Mouse (Mus musculus) MEL (cell line): ENCODE measurements at regions not wholly inside any gene's neighbourhood (a gene's known extent, or its start where the extent isn't known, plus 50 kb on each side); places are given as distances from the start of the nearest gene placed in this dataset.

Source experiments
- DNase-seq: peaks from one replicate; pipeline ENCODE4 v3.0.0; 2011; ENCODE audit warnings: low read depth, low spot score
- H3K27ac ChIP-seq: 2 replicates; pipeline ENCODE4 v1.5.1; 2012; ENCODE audit warnings: low read depth, mild to moderate bottlenecking, control low read depth, low read length, moderate library complexity; ENCODE audit not compliant: control insufficient read depth
- H3K27me3 ChIP-seq, 2 experiments: fragments of 150-350 bp in 1 of 2; sonication (generic) in 1 of 2; 2 replicates each; pipeline ENCODE4 v1.6.1; 2012; ENCODE audit warnings: low read length in 2 of 2, mild to moderate bottlenecking in 2 of 2, improper control_type of control experiment in 1 of 2, moderate library complexity in 1 of 2; ENCODE audit not compliant: insufficient read depth in 2 of 2, control insufficient read depth in 1 of 2
- H3K36me3 ChIP-seq, 2 experiments: 2 replicates each; pipeline ENCODE4 v1.6.1; 2012 to 2014; ENCODE audit warnings: low read length in 2 of 2, improper control_type of control experiment in 1 of 2, inconsistent platforms in 1 of 2, mild to moderate bottlenecking in 1 of 2; ENCODE audit not compliant: insufficient read depth in 2 of 2, control insufficient read depth in 1 of 2
- H3K4me1 ChIP-seq, 2 experiments: fragments of 150-350 bp in 1 of 2; sonication (generic) in 1 of 2; 2 replicates each; pipeline ENCODE4 v1.6.1; 2012; ENCODE audit warnings: low read length in 2 of 2, improper control_type of control experiment in 1 of 2, mild to moderate bottlenecking in 1 of 2; ENCODE audit not compliant: insufficient read depth in 2 of 2, control insufficient read depth in 1 of 2
- H3K4me3 ChIP-seq, 2 experiments: fragments of 150-350 bp in 1 of 2; sonication (generic) in 1 of 2; 2 replicates each; pipeline ENCODE4 v1.5.1; 2012; ENCODE audit warnings: low read depth in 2 of 2, low read length in 2 of 2, mild to moderate bottlenecking in 2 of 2, moderate library complexity in 2 of 2, control low read depth in 1 of 2, improper control_type of control experiment in 1 of 2; ENCODE audit not compliant: control insufficient read depth in 1 of 2, insufficient read depth in 1 of 2
- H3K79me2 ChIP-seq: 2 replicates; pipeline ENCODE4 v1.6.1; 2012; ENCODE audit warnings: mild to moderate bottlenecking, low read length, moderate library complexity; ENCODE audit not compliant: control insufficient read depth, poor library complexity, insufficient read depth
- H3K9ac ChIP-seq: 2 replicates; pipeline ENCODE4 v1.6.1; 2012; ENCODE audit warnings: low read depth, mild to moderate bottlenecking, control low read depth, low read length, moderate library complexity; ENCODE audit not compliant: control insufficient read depth, poor library complexity, severe bottlenecking
- H3K9me3 ChIP-seq: fragments of 150-350 bp; sonication (generic); replicated peaks from 2 replicates; pipeline ENCODE4 v1.6.1; 2012; ENCODE audit warnings: mild to moderate bottlenecking, low read length, improper control_type of control experiment, moderate library complexity; ENCODE audit not compliant: insufficient read depth
- BHLHE40 ChIP-seq: IDR thresholded peaks from 2 replicates; pipeline ENCODE4 v1.6.1; 2012; ENCODE audit warnings: low read depth, mild to moderate bottlenecking, inconsistent platforms, low read length, improper control_type of control experiment, borderline replicate concordance
- CHD2 ChIP-seq: IDR thresholded peaks from 2 replicates; pipeline ENCODE4 v1.6.1; 2011; ENCODE audit warnings: low read length, improper control_type of control experiment
- E2F4 ChIP-seq: IDR thresholded peaks from 2 replicates; pipeline ENCODE4 v1.6.1; 2011; ENCODE audit warnings: low read depth, low read length, improper control_type of control experiment, borderline replicate concordance
- EP300 ChIP-seq, 2 experiments: IDR thresholded peaks; 2 replicates each; pipeline ENCODE4 v1.6.1; 2011; ENCODE audit warnings: improper control_type of control experiment in 2 of 2, low read length in 2 of 2, low read depth in 1 of 2, mild to moderate bottlenecking in 1 of 2
- GABPA ChIP-seq: IDR thresholded peaks from 2 replicates; pipeline ENCODE4 v1.6.1; 2012; ENCODE audit warnings: low read depth, mild to moderate bottlenecking, inconsistent platforms, low read length, improper control_type of control experiment, moderate library complexity
- GATA1 ChIP-seq: IDR thresholded peaks from 2 replicates; pipeline ENCODE4 v1.6.1; 2011; ENCODE audit warnings: low read depth, low read length, improper control_type of control experiment
- HCFC1 ChIP-seq: IDR thresholded peaks from 2 replicates; pipeline ENCODE4 v1.6.1; 2012; ENCODE audit warnings: low read depth, mild to moderate bottlenecking, inconsistent platforms, low read length, improper control_type of control experiment, moderate library complexity
- JUND ChIP-seq: IDR thresholded peaks from 2 replicates; pipeline ENCODE4 v1.6.1; 2011; ENCODE audit warnings: low read depth, mild to moderate bottlenecking, improper control_type of control experiment, low read length
- KAT2A ChIP-seq: conservative IDR thresholded peaks from 2 replicates; pipeline ENCODE4 v1.6.1; 2012; ENCODE audit warnings: low read depth, low read length, improper control_type of control experiment, inconsistent platforms
- MAFK ChIP-seq: IDR thresholded peaks from 2 replicates; pipeline ENCODE4 v1.6.1; 2011; ENCODE audit warnings: low read depth, mild to moderate bottlenecking, low read length, improper control_type of control experiment, borderline replicate concordance
- MAX ChIP-seq: IDR thresholded peaks from 2 replicates; pipeline ENCODE4 v1.6.1; 2011; ENCODE audit warnings: low read length, improper control_type of control experiment
- MAZ ChIP-seq: IDR thresholded peaks from 2 replicates; pipeline ENCODE4 v1.6.1; 2012; ENCODE audit warnings: low read depth, mild to moderate bottlenecking, inconsistent platforms, low read length, improper control_type of control experiment
- MEF2A ChIP-seq: IDR thresholded peaks from 2 replicates; pipeline ENCODE4 v1.6.1; 2014; ENCODE audit warnings: low read depth, mild to moderate bottlenecking, inconsistent platforms, low read length, improper control_type of control experiment; ENCODE audit not compliant: poor library complexity, insufficient replicate concordance, severe bottlenecking; ENCODE audit errors: extremely low read depth
- MXI1 ChIP-seq: IDR thresholded peaks from 2 replicates; pipeline ENCODE4 v1.6.1; 2011; ENCODE audit warnings: mild to moderate bottlenecking, low read depth, low read length, improper control_type of control experiment
- MYB ChIP-seq: IDR thresholded peaks from 2 replicates; pipeline ENCODE4 v1.6.1; 2011; ENCODE audit warnings: mild to moderate bottlenecking, low read depth, low read length, improper control_type of control experiment
- NELFE ChIP-seq: IDR thresholded peaks from 2 replicates; pipeline ENCODE4 v1.6.1; 2011; ENCODE audit warnings: low read depth, low read length, improper control_type of control experiment
- POLR2A ChIP-seq, 2 experiments: IDR thresholded peaks; 2 replicates each; pipeline ENCODE4 v1.6.1; 2011 to 2012; ENCODE audit warnings: low read length in 2 of 2, mild to moderate bottlenecking in 2 of 2, control low read depth in 1 of 2, improper control_type of control experiment in 1 of 2, low read depth in 1 of 2, moderate library complexity in 1 of 2; ENCODE audit not compliant: control insufficient read depth in 1 of 2, insufficient read depth in 1 of 2, poor library complexity in 1 of 2
- POLR2AphosphoS2 ChIP-seq: IDR thresholded peaks from 2 replicates; pipeline ENCODE4 v1.6.1; 2011; ENCODE audit warnings: low read length, improper control_type of control experiment
- RAD21 ChIP-seq: IDR thresholded peaks from 2 replicates; pipeline ENCODE4 v1.6.1; 2011; ENCODE audit warnings: mild to moderate bottlenecking, low read depth, low read length, improper control_type of control experiment
- RCOR1 ChIP-seq: IDR thresholded peaks from 2 replicates; pipeline ENCODE4 v1.6.1; 2012; ENCODE audit warnings: low read depth, mild to moderate bottlenecking, inconsistent platforms, low read length, improper control_type of control experiment
- SIN3A ChIP-seq: IDR thresholded peaks from 2 replicates; pipeline ENCODE4 v1.6.1; 2012; ENCODE audit warnings: low read length, improper control_type of control experiment, inconsistent platforms
- TAL1 ChIP-seq: IDR thresholded peaks from 2 replicates; pipeline ENCODE4 v1.6.1; 2012; ENCODE audit warnings: mild to moderate bottlenecking, inconsistent platforms, low read length, moderate library complexity, mixed read lengths
- TBP ChIP-seq: IDR thresholded peaks from 2 replicates; pipeline ENCODE4 v1.8.0; 2011; ENCODE audit warnings: low read depth, low read length, improper control_type of control experiment
- USF1 ChIP-seq: IDR thresholded peaks from 2 replicates; pipeline ENCODE4 v1.6.1; 2014; ENCODE audit warnings: low read depth, mild to moderate bottlenecking, inconsistent platforms, low read length, improper control_type of control experiment, moderate library complexity
- ZKSCAN1 ChIP-seq: IDR thresholded peaks from 2 replicates; pipeline ENCODE4 v1.6.1; 2012; ENCODE audit warnings: low read depth, mild to moderate bottlenecking, inconsistent platforms, low read length, improper control_type of control experiment, moderate library complexity

DNA sequence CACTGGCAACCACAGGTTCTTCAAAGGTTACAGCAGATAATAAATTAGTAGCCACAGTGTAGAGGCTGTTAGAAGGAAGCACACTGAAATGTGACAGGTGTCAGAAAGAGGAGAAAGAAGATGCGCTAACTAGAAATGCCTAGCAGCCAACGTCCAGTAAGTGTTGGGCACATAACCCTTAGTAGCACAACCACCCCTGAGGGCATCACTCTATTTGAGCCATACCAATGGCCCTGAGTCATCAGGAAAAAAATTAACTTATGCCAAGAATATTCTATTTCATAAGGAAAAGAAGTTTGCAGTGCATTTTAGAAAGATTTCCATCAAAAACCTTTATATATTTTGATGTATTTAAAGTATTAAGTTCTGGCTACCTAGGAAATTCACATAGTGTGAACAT, 771.5 kb downstream of the Ets1 start:
- no peak for TF ChIP-seq GATA1
- TF ChIP-seq SIN3A, result no peak
- no peak for TF ChIP-seq MAFK
- TF ChIP-seq GABPA, result no peak
- TF ChIP-seq BHLHE40, result no peak
- no peak for TF ChIP-seq MAZ
- TF ChIP-seq EP300 (IDR thresholded peaks at IDR 0.05; ENCODE audit: low read depth in 1 of 2, low read length in 2 of 2), result no peak
- no peak for TF ChIP-seq RCOR1
- TF ChIP-seq E2F4, result no peak
- TF ChIP-seq JUND, result no peak
- no peak for DNase-seq
- no peak overlapping the region for H3K4me3 ChIP-seq
- H3K27me3 ChIP-seq, result no peaks in the 10 kb centered on the region
- no peak overlapping the region for H3K27ac ChIP-seq
- no peaks in the 10 kb centered on the region for H3K36me3 ChIP-seq
- H3K79me2 ChIP-seq, result no peaks in the 10 kb centered on the region
- no peaks in the 10 kb centered on the region for H3K9me3 ChIP-seq
- H3K4me1 ChIP-seq, result no peaks in the 10 kb centered on the region
- H3K9ac ChIP-seq, result no peak overlapping the region

DNA sequence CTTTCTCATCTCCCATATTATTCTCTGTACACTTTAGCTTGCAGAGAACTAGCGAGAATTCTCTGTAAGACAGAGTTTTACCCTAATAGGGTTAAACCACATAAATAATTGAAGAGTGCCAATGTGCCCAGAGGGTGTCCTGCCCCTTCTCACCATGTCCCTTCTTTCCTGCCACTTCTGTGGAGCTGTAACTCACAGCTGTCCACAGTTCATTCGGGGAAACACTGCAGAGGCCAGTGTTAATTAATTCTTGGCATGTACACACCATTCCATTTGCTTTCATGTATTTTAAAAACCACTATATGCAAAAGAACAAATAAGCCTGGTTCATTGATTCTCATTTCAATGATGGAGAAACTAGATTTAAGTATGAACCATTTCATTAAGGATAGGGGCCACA, 787.8 kb downstream of the Ets1 start:
- H3K27ac ChIP-seq, result no peak overlapping the region
- TF ChIP-seq MAX, result no peak
- no peak for TF ChIP-seq MAZ
- no peak for TF ChIP-seq POLR2AphosphoS2

DNA sequence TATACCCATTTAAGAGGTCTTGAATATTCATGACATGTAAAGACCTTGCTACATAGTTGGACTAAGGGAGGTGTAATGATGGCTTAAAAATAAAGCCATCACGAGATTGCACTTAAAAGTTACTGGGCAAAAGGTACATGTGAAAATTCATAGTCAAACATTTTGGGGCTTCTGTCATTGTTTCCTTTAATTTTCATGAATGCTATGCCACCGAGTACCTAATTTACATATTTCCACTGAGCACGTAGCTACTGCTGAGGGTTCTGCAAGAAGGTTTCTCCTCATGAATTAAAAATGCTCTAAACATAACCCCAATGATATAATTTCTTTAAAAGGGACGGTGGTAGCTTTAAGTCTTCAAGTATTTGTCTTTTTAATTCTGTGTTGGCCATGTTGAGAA, 800.4 kb downstream of the Ets1 start:
- Histone ChIP-seq H3K27me3 (no peaks in the 10 kb centered on the region), H3K4me3 (no peak overlapping the region), H3K79me2 (no peaks in the 10 kb centered on the region), H3K4me1 (no peaks in the 10 kb centered on the region), H3K9ac (no peak overlapping the region), H3K27ac (no peak overlapping the region), H3K36me3 (no peaks in the 10 kb centered on the region), H3K9me3 (no peaks in the 10 kb centered on the region)
- TF ChIP-seq NELFE, result no peak
- no peak for TF ChIP-seq MXI1
- TF ChIP-seq SIN3A, result no peak
- no peak for TF ChIP-seq ZKSCAN1
- no peak for TF ChIP-seq MEF2A
- TF ChIP-seq POLR2AphosphoS2, result no peak
- no peak for TF ChIP-seq RAD21
- TF ChIP-seq TBP, result no peak
- TF ChIP-seq GATA1, result no peak
- no peak for TF ChIP-seq KAT2A
- no peak for TF ChIP-seq CHD2
- no peak for TF ChIP-seq MYB
- TF ChIP-seq TAL1, result no peak
- no peak for TF ChIP-seq HCFC1
- no peak for TF ChIP-seq USF1
- no peak for TF ChIP-seq POLR2A (IDR thresholded peaks at IDR 0.05; ENCODE audit: control insufficient read depth in 1 of 2, insufficient read depth in 1 of 2, low read depth in 1 of 2, low read length in 2 of 2, poor library complexity in 1 of 2)
- DNase-seq, result no peak

More for the DNA sequence above, 787.8 kb downstream of the Ets1 start:
- H3K9me3 ChIP-seq, result no peaks in the 10 kb centered on the region
- no peaks in the 10 kb centered on the region for H3K27me3 ChIP-seq
- no peak for DNase-seq
- H3K4me1 ChIP-seq, result no peaks in the 10 kb centered on the region
- no peaks in the 10 kb centered on the region for H3K79me2 ChIP-seq
- no peaks in the 10 kb centered on the region for H3K36me3 ChIP-seq
- H3K9ac ChIP-seq, result no peak overlapping the region
- H3K4me3 ChIP-seq, result no peak overlapping the region
